Mouse (Mus musculus): Measurements from ENCODE around the gene Sos1. TPM values are rescaled to one million over a fixed set of nuclear protein-coding genes. Genes with fewer than 3 reads are reported as not detected.

Sos1 gene
- polyA plus RNA-seq, 1 experiment from 2014 or later, result 6.4 TPM

- no peaks in the 10 kb centered on the region for H3K27me3 ChIP-seq
- H3K4me1 ChIP-seq, result no peaks in the 10 kb centered on the region
- no peak for ATAC-seq (ENCODE audit: insufficient number of reproducible peaks, insufficient read depth, low FRiP score, low TSS enrichment)
- H3K36me3 ChIP-seq, result peaks cover 10% of the 10 kb centered on the region; the same call in 1 of the 2 replicates
- no peak overlapping the region for H3K9ac ChIP-seq
- H3K4me3 ChIP-seq, result no peak overlapping the region
- no peak overlapping the region for H3K27ac ChIP-seq
- H3K9me3 ChIP-seq, result no peaks in the 10 kb centered on the region
- 41% methylated on average over 2 of the region's 2 CpGs for WGBS
- no peak overlapping the region for H3K4me2 ChIP-seq (replicated peaks)
Measured at GRCm38 (mm10) chr17:80455648-80456047, 24.6 kb downstream of the Sos1 start.

DNA sequence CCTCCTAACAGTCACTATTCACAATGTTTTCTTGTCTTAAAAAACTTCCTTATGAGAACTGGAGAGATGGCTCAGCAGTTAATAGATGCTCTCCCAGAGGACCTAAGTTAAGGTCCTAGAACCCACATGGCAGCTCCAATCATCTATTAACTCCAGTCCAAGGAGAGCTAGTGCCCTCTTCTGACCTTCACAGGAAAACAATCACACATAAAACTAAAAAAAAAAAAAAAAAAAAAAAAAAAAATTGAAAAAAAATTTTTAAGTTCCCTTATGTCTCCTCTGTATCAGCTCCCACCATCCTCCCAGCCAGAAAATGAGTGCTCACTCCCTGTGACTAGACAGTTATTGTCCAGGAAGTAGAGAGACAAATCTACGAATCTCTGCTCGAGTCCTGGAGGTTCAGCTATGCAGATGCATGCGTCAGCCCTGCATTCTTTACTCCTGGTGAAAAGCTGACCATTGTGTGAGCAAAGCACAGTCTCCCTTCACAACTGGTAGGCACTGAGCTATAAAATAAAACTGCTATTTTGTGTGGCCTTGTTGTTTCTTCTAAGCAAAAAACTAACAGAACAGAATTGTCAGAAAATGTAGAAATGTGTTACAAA is 29.7 kb downstream of the Sos1 start:
- Histone ChIP-seq H3K4me1 (no peaks in the 10 kb centered on the region), H3K27ac (no peak overlapping the region), H3K4me2 (replicated peaks) (no peak overlapping the region), H3K27me3 (no peaks in the 10 kb centered on the region), H3K36me3 (peaks cover 39% of the 10 kb centered on the region), H3K4me3 (no peak overlapping the region), H3K9ac (no peak overlapping the region), H3K9me3 (no peaks in the 10 kb centered on the region)
- ATAC-seq (ENCODE audit: insufficient number of reproducible peaks, insufficient read depth, low FRiP score, low TSS enrichment), result no peak
- 53% methylated on average over 3 of the region's 3 CpGs for WGBS

GRCm38 (mm10) chr17:80446470-80446869 is 33.8 kb downstream of the Sos1 start:
- Histone ChIP-seq H3K9me3 (no peaks in the 10 kb centered on the region), H3K4me2 (replicated peaks) (no peak overlapping the region), H3K27me3 (no peaks in the 10 kb centered on the region), H3K4me1 (no peaks in the 10 kb centered on the region), H3K36me3 (peaks cover 57% of the 10 kb centered on the region), H3K4me3 (no peak overlapping the region), H3K9ac (no peak overlapping the region), H3K27ac (no peak overlapping the region)
- no peak for ATAC-seq (ENCODE audit: insufficient number of reproducible peaks, insufficient read depth, low FRiP score, low TSS enrichment)
- WGBS, result 94% methylated on average over 5 of the region's 5 CpGs

DNA sequence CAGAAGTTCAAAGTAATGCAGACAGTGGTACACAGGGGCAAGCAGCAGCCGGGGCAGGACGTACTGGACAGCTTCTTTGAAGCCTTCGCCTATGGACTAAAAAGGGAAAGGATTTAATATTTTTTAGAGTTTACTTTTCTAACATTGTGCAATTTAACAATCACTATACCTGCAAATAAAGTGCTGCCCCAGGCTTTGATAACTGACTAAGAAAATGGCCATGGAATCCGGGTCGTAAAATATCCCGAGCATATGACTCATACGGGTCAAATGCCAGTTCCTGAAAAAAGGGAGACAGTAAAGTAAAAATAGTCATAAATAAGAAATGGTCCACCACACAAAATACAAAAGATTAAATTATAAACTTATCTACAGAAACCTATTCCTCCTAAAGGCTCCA is 34.8 kb downstream of the Sos1 start:
- ATAC-seq (ENCODE audit: insufficient number of reproducible peaks, insufficient read depth, low FRiP score, low TSS enrichment), result no peak
- H3K4me1 ChIP-seq, result no peaks in the 10 kb centered on the region
- no peaks in the 10 kb centered on the region for H3K27me3 ChIP-seq
- H3K9ac ChIP-seq, result no peak overlapping the region
- H3K36me3 ChIP-seq, result peaks cover 59% of the 10 kb centered on the region
- H3K27ac ChIP-seq, result no peak overlapping the region
- no peak overlapping the region for H3K4me3 ChIP-seq
- H3K9me3 ChIP-seq, result no peaks in the 10 kb centered on the region
- 93% methylated on average over 7 of the region's 7 CpGs for WGBS
- H3K4me2 ChIP-seq (replicated peaks), result no peak overlapping the region

DNA sequence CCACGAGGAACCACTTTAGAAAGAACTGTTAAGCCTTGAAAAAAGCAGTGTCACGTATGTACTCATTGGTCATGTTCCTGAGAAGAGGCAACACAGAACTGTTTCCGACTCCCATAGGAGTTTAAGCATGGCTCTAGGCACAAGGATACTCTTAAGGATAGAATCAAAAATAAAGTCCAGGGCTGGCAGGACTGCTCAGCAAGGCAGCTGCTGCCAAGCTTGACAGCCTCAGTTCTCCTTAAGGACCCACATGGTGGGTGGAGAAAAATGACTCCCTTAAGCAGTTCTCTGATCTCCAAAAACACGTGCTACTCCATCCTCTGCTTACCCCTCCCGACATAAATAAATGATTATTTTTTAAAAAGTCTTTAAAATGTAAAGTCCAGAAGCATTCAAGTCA is 44.6 kb downstream of the Sos1 start:
- H3K27me3 ChIP-seq, result no peaks in the 10 kb centered on the region
- H3K9ac ChIP-seq, result no peak overlapping the region
- H3K36me3 ChIP-seq, result peaks cover 33% of the 10 kb centered on the region
- no peak for ATAC-seq (ENCODE audit: insufficient number of reproducible peaks, insufficient read depth, low FRiP score, low TSS enrichment)
- no peak overlapping the region for H3K4me2 ChIP-seq (replicated peaks)
- no peak overlapping the region for H3K4me3 ChIP-seq
- 87% methylated on average over 5 of the region's 5 CpGs for WGBS
- H3K27ac ChIP-seq, result no peak overlapping the region
- H3K9me3 ChIP-seq, result no peaks in the 10 kb centered on the region
- no peaks in the 10 kb centered on the region for H3K4me1 ChIP-seq

- Histone ChIP-seq H3K4me2 (replicated peaks) (no peak overlapping the region), H3K4me3 (no peak overlapping the region), H3K9me3 (no peaks in the 10 kb centered on the region), H3K27ac (no peak overlapping the region), H3K4me1 (no peaks in the 10 kb centered on the region), H3K36me3 (peaks cover 32% of the 10 kb centered on the region), H3K9ac (no peak overlapping the region), H3K27me3 (no peaks in the 10 kb centered on the region)
- ATAC-seq (ENCODE audit: insufficient number of reproducible peaks, insufficient read depth, low FRiP score, low TSS enrichment), result no peak
- 76% methylated on average over 3 of the region's 3 CpGs for WGBS
Measured at GRCm38 (mm10) chr17:80434430-80434829, 45.8 kb downstream of the Sos1 start.

DNA sequence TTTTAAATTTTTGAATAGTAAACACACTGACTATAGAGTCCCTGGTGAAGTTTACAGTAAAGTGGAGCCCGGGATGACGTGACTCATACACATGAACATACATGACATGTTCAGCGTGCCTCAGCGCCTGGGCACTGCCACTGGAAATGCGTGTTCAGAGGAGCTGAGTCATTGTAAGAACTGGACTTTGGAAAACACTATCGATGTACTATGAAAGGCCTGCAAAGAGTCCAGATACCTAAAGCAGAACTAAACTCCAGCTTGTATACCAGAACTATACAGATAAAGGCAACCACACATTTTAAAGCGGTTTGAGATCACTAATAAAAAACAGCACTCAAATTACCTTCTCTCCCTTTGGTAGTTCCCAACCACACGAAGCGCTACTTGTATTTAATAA is 48.3 kb downstream of the Sos1 start:
- Histone ChIP-seq H3K4me1 (no peaks in the 10 kb centered on the region), H3K9me3 (no peaks in the 10 kb centered on the region), H3K9ac (no peak overlapping the region), H3K36me3 (peaks cover 20% of the 10 kb centered on the region), H3K27ac (no peak overlapping the region), H3K4me2 (replicated peaks) (no peak overlapping the region), H3K4me3 (no peak overlapping the region), H3K27me3 (no peaks in the 10 kb centered on the region)
- WGBS, result 92% methylated on average over 9 of the region's 9 CpGs
- no peak for ATAC-seq (ENCODE audit: insufficient number of reproducible peaks, insufficient read depth, low FRiP score, low TSS enrichment)

DNA sequence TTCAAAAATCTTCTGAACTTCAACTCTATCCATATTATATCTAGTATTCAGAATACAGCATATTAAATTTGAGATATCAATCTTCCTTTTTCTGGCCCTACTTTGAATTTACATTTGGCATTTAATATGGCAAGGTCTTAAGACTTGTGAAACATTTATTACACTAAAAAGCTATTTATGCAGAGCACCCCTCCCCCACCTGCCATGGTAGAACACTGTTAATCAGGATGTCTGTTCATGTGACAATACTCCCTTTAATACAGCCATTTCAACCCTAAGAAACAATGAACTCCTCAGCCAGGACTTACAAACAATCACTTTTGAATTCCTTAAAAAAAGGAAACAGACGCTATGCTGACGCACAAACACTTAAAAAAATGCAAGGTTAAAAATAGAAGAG is 52.3 kb downstream of the Sos1 start:
- Histone ChIP-seq H3K9me3 (no peaks in the 10 kb centered on the region), H3K27ac (no peak overlapping the region)
- 79% methylated on average over 2 of the region's 2 CpGs for WGBS

GRCm38 (mm10) chr17:80426901-80427300 is 53.4 kb downstream of the Sos1 start:
- Histone ChIP-seq H3K9ac (no peak overlapping the region), H3K27me3 (no peaks in the 10 kb centered on the region), H3K4me3 (no peak overlapping the region), H3K27ac (no peak overlapping the region), H3K9me3 (no peaks in the 10 kb centered on the region), H3K4me1 (no peaks in the 10 kb centered on the region), H3K36me3 (peaks cover 16% of the 10 kb centered on the region), H3K4me2 (replicated peaks) (no peak overlapping the region)
- 85% methylated on average over 5 of the region's 5 CpGs for WGBS
- ATAC-seq (ENCODE audit: insufficient number of reproducible peaks, insufficient read depth, low FRiP score, low TSS enrichment), result no peak

More for the DNA sequence above, 52.3 kb downstream of the Sos1 start:
- no peak for ATAC-seq (ENCODE audit: insufficient number of reproducible peaks, insufficient read depth, low FRiP score, low TSS enrichment)
- Histone ChIP-seq H3K4me2 (replicated peaks) (no peak overlapping the region), H3K4me3 (no peak overlapping the region), H3K9ac (no peak overlapping the region), H3K27me3 (no peaks in the 10 kb centered on the region), H3K36me3 (peaks cover 7% of the 10 kb centered on the region), H3K4me1 (no peaks in the 10 kb centered on the region)

GRCm38 (mm10) chr17:80426171-80426570 is 54.1 kb downstream of the Sos1 start:
- Histone ChIP-seq H3K27ac (no peak overlapping the region), H3K4me2 (replicated peaks) (no peak overlapping the region), H3K9ac (no peak overlapping the region), H3K27me3 (no peaks in the 10 kb centered on the region), H3K4me3 (no peak overlapping the region), H3K9me3 (no peaks in the 10 kb centered on the region), H3K36me3 (peaks cover 17% of the 10 kb centered on the region), H3K4me1 (no peaks in the 10 kb centered on the region)
- no peak for ATAC-seq (ENCODE audit: insufficient number of reproducible peaks, insufficient read depth, low FRiP score, low TSS enrichment)
- WGBS, result 89% methylated on average over 7 of the region's 7 CpGs

- Histone ChIP-seq H3K4me3 (no peak overlapping the region), H3K27me3 (no peaks in the 10 kb centered on the region)
- WGBS, result 94% methylated on average over 1 of the region's 1 CpGs
Measured at GRCm38 (mm10) chr17:80420998-80421397, 59.3 kb downstream of the Sos1 start.

GRCm38 (mm10) chr17:80418572-80419210 is 61.6 kb downstream of the Sos1 start:
- no peaks in the 10 kb centered on the region for H3K4me1 ChIP-seq
- no peak for ATAC-seq (ENCODE audit: insufficient number of reproducible peaks, insufficient read depth, low FRiP score, low TSS enrichment)
- no peak overlapping the region for H3K27ac ChIP-seq
- no peaks in the 10 kb centered on the region for H3K27me3 ChIP-seq
- WGBS, result 89% methylated on average over 10 of the region's 10 CpGs
- no peak overlapping the region for H3K9ac ChIP-seq
- H3K4me2 ChIP-seq (replicated peaks), result no peak overlapping the region
- no peaks in the 10 kb centered on the region for H3K9me3 ChIP-seq
- H3K4me3 ChIP-seq, result no peak overlapping the region
- H3K36me3 ChIP-seq, result peaks cover 53% of the 10 kb centered on the region

More at GRCm38 (mm10) chr17:80420998-80421397, 59.3 kb downstream of the Sos1 start:
- H3K27ac ChIP-seq, result no peak overlapping the region
- ATAC-seq (ENCODE audit: insufficient number of reproducible peaks, insufficient read depth, low FRiP score, low TSS enrichment), result no peak
- H3K4me2 ChIP-seq (replicated peaks), result no peak overlapping the region
- no peaks in the 10 kb centered on the region for H3K4me1 ChIP-seq
- peaks cover 42% of the 10 kb centered on the region for H3K36me3 ChIP-seq
- no peak overlapping the region for H3K9ac ChIP-seq
- no peaks in the 10 kb centered on the region for H3K9me3 ChIP-seq

Data from embryonic facial prominence, embryonic 12.5 days (tissue).